Mouse (Mus musculus) myocyte (in vitro differentiated cells): ENCODE measurements at regions not wholly inside any gene's neighbourhood (a gene's known extent, or its start where the extent isn't known, plus 50 kb on each side); places are given as distances from the start of the nearest gene placed in this dataset.

Experiments
- CEBPB ChIP-seq: IDR thresholded peaks from 2 replicates; pipeline ENCODE4 v1.6.1; 2011; ENCODE audit warnings: mild to moderate bottlenecking, moderate library complexity; ENCODE audit not compliant: poor library complexity, insufficient read depth, severe bottlenecking
- POLR2A ChIP-seq: IDR thresholded peaks from one replicate; pipeline ENCODE4 v1.6.1; 2011; ENCODE audit warnings: low read depth, mild to moderate bottlenecking, control low read depth, moderate library complexity; ENCODE audit not compliant: insufficient read length
- POLR2AphosphoS2 ChIP-seq: IDR thresholded peaks from one replicate; pipeline ENCODE4 v1.6.1; 2011; ENCODE audit warnings: low read depth, control low read depth; ENCODE audit not compliant: insufficient read length
- TCF12 ChIP-seq: IDR thresholded peaks from one replicate; pipeline ENCODE4 v1.6.1; 2011; ENCODE audit warnings: mild to moderate bottlenecking, control low read depth; ENCODE audit not compliant: poor library complexity, insufficient read depth, severe bottlenecking

GRCm38 (mm10) chr17:15882803-15883202 lies 52.0 kb upstream of the Rgmb start:
- TF ChIP-seq POLR2A (no peak), CEBPB (no peak), POLR2AphosphoS2 (no peak), TCF12 (no peak)
